Mouse (Mus musculus): ENCODE data around the gene Gm1123. TPM values are rescaled to one million over a fixed set of nuclear protein-coding genes. Genes with fewer than 3 reads are reported as not detected.

Gene Gm1123
- 1 to 10 TPM; 1.1 TPM for polyA plus RNA-seq (2017; shearing (Covaris generic))

DNA sequence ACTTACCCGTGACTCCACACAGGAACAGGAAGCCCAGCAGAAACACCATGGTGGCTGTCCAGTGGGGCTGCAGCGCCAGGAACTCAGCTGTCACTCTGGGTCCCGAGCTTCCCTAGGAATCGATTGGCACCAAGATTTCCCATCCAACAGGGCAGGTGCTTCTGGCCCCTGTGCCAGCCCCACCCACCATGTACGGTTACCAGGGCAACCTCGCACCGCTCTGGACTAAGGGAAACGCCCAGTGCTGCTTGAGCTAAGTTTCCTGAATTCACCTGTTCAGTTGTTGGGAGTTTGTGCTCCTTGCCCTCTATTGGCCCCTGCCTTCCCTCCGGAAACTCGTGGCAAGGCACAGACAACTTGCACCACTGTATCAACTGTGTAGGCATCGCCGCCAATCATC, at the start of gene Gm1123:
Gene Gm1123, minus strand, starts transcription at position 141 of the 400 bp plus-strand sequence.

GRCm38 (mm10) chr9:98985800-98986475, 49.6 kb downstream of the Gm1123 start, which contains the start of gene Faim:
Faim (plus strand) TSS chr9:98986373.

Other genes starting within 250 kb of the Gm1123 start
- under 1 TPM in 1 of 2 experiments, not detected in 1; 0.26 TPM for gene Prr23a1, start 193.2 kb downstream of the Gm1123 start, polyA plus RNA-seq (2017; shearing (Covaris generic))
- not detected for gene Prr23a2, start 179.2 kb downstream of the Gm1123 start, polyA plus RNA-seq (2017; shearing (Covaris generic))
- gene Prr23a3, start 170.9 kb downstream of the Gm1123 start, polyA plus RNA-seq (2017; shearing (Covaris generic)): under 1 TPM in 1 of 2 experiments, not detected in 1; 0.21 TPM
- not detected for gene 7420426K07Rik, start 132.6 kb downstream of the Gm1123 start, polyA plus RNA-seq (2017; shearing (Covaris generic))
- under 1 TPM in 1 of 2 experiments, not detected in 1; 0.33 TPM for gene Foxl2, start 80.4 kb downstream of the Gm1123 start, polyA plus RNA-seq (2017; shearing (Covaris generic))
- gene Faim, start 49.3 kb downstream of the Gm1123 start, polyA plus RNA-seq (2017; shearing (Covaris generic)): 10 to 100 TPM; 81.1 to 89.8 TPM
- gene Pik3cb, start 104.9 kb upstream of the Gm1123 start, polyA plus RNA-seq (2017; shearing (Covaris generic)): 1 to 10 TPM; 5.0 TPM
- not detected for gene Faiml, start 201.5 kb upstream of the Gm1123 start, polyA plus RNA-seq (2017; shearing (Covaris generic))
- gene Cep70, start 207.7 kb upstream of the Gm1123 start, polyA plus RNA-seq (2017; shearing (Covaris generic)): 10 to 100 TPM; 13.7 to 14.1 TPM